Mouse (Mus musculus) neural tube, embryonic 11.5 days (tissue): ENCODE results near the gene 4933407L21Rik. TPM values are rescaled to one million over a fixed set of nuclear protein-coding genes. Genes with fewer than 3 reads are reported as not detected.

Source experiments
- ATAC-seq: fragments of 200-750 bp; cut with Nextera tagmentation; 2 replicates; pipeline ENCODE4 v1.8.0; 2017; ENCODE audit warnings: moderate number of reproducible peaks, mild to moderate bottlenecking, moderate TSS enrichment, moderate library complexity; ENCODE audit not compliant: insufficient read depth, low FRiP score, low TSS enrichment
- DNase-seq: peaks from one replicate; pipeline ENCODE4 v3.0.0-alpha.2; 2015; ENCODE audit warnings: low spot score
- H3K27ac ChIP-seq: fragments of 300-500 bp; sonication (generic); 2 replicates; pipeline ENCODE4 v1.5.1; 2014; ENCODE audit warnings: low read depth, mild to moderate bottlenecking, low read length
- H3K27me3 ChIP-seq: fragments of 300-500 bp; sonication (generic); 2 replicates; pipeline ENCODE4 v1.6.1; 2014; ENCODE audit warnings: mild to moderate bottlenecking, low read length, mixed read lengths; ENCODE audit not compliant: control insufficient read depth, insufficient read depth
- H3K36me3 ChIP-seq: fragments of 300-500 bp; sonication (generic); 2 replicates; pipeline ENCODE4 v1.6.1; 2014; ENCODE audit warnings: mild to moderate bottlenecking, low read length, moderate library complexity, mixed read lengths; ENCODE audit not compliant: control insufficient read depth, insufficient read depth
- H3K4me1 ChIP-seq: fragments of 300-500 bp; sonication (generic); 2 replicates; pipeline ENCODE4 v1.6.1; 2014; ENCODE audit warnings: low read length, mixed read lengths; ENCODE audit not compliant: control insufficient read depth, insufficient read depth
- H3K4me2 ChIP-seq: fragments of 300-500 bp; sonication (generic); 2 replicates; pipeline ENCODE4 v1.6.1; 2014; ENCODE audit warnings: low read depth, mild to moderate bottlenecking, moderate library complexity
- H3K4me3 ChIP-seq: fragments of 300-500 bp; sonication (generic); 2 replicates; pipeline ENCODE4 v1.5.1; 2014; ENCODE audit warnings: low read depth, low read length
- H3K9ac ChIP-seq: fragments of 300-500 bp; sonication (generic); 2 replicates; pipeline ENCODE4 v1.6.1; 2014; ENCODE audit warnings: mild to moderate bottlenecking, low read length
- H3K9me3 ChIP-seq: fragments of 300-500 bp; sonication (generic); 2 replicates; pipeline ENCODE4 v1.6.1; 2016; ENCODE audit warnings: low read length; ENCODE audit not compliant: control insufficient read depth
- WGBS: fragments of 180-500 bp; shearing (Covaris S2); extraction: QIAGEN DNeasy Blood & Tissue Kit; methylation state at CpG from one replicate; pipeline ENCODE4 v1.1.7; 2014; 5-methylcytosine and 5-hydroxymethylcytosine counted together
- polyA plus RNA-seq: library from polyadenylated mRNA; unstranded; fragments of >200 nt; fragmentation: Nextera tagmentation; extraction: Ambion mirVana; gene quantifications from 2 replicates; pipeline ENCODE4 v1.2.1, GENCODE M21; 2014

Gene 4933407L21Rik
- polyA plus RNA-seq, 1 experiment from 2014 or later: not detected

DNA sequence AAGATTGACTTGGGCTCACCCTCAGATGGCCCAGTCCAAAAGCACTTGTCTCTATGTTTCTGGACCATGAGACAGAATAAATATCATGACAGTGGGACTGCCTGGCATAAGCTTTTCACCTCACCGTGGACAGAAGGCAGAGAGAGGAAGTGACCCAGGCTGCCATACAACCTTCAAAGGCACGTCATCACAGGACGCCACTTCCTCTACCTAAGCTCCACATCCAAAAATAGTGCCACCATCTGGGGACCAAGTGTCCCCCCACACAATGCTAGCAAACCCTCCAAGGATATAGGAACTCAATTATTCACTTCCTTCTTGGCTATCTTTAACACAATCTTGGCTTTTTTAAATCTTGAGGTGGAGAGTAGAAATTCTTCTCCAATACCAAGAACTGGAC lies 33.8 kb downstream of the 4933407L21Rik start:
- no peak for ATAC-seq
- 88% methylated on average over 3 of the region's 3 CpGs for WGBS
- no peaks in the 10 kb centered on the region for H3K9me3 ChIP-seq
- H3K4me1 ChIP-seq: no peaks in the 10 kb centered on the region
- H3K36me3 ChIP-seq: no peaks in the 10 kb centered on the region
- no peak overlapping the region for H3K4me2 ChIP-seq
- DNase-seq: no peak
- H3K9ac ChIP-seq: no peak overlapping the region
- no peak overlapping the region for H3K27ac ChIP-seq
- H3K4me3 ChIP-seq: no peak overlapping the region
- H3K27me3 ChIP-seq: no peaks in the 10 kb centered on the region

DNA sequence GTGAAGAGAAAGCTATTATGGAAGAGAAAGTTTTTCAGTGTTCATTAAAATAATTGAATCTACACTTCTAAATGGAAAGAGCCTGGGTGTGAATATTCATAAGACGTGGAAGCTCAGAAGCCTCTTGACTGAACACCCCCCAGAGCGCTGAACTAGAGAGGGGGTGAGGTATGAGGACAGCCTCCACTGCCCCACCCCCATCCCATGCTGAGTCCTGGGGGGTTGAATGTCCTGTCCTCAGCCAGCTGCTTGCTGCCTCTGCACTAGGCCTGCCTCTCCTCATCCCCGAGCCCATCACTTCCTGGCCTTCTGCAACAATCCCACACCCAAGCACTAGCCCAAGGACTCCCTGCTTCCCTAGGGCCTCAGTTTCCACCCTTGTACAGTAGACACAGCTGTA lies 37.6 kb downstream of the 4933407L21Rik start:
- Histone ChIP-seq H3K36me3 (no peaks in the 10 kb centered on the region), H3K4me1 (no peaks in the 10 kb centered on the region), H3K27me3 (no peaks in the 10 kb centered on the region), H3K9ac (no peak overlapping the region), H3K4me2 (no peak overlapping the region), H3K4me3 (no peak overlapping the region), H3K9me3 (no peaks in the 10 kb centered on the region), H3K27ac (no peak overlapping the region)
- no peak for DNase-seq
- ATAC-seq: no peak
- 66% methylated on average over 3 of the region's 3 CpGs for WGBS

- WGBS: 86% methylated on average over 1 of the region's 1 CpGs
- ATAC-seq (no peak), DNase-seq (no peak)
- Histone ChIP-seq H3K4me3 (no peak overlapping the region), H3K9me3 (no peaks in the 10 kb centered on the region), H3K27me3 (no peaks in the 10 kb centered on the region), H3K4me1 (no peaks in the 10 kb centered on the region), H3K27ac (no peak overlapping the region), H3K9ac (no peak overlapping the region), H3K4me2 (no peak overlapping the region), H3K36me3 (no peaks in the 10 kb centered on the region)
These were observed 40.8 kb downstream of the 4933407L21Rik start for GRCm38 (mm10) chr1:85969081-85969480.

GRCm38 (mm10) chr1:85969519-85969918 lies 41.2 kb downstream of the 4933407L21Rik start:
- Histone ChIP-seq H3K9me3 (no peaks in the 10 kb centered on the region), H3K4me1 (no peaks in the 10 kb centered on the region), H3K27ac (no peak overlapping the region), H3K36me3 (no peaks in the 10 kb centered on the region), H3K4me2 (no peak overlapping the region), H3K4me3 (no peak overlapping the region), H3K27me3 (no peaks in the 10 kb centered on the region), H3K9ac (no peak overlapping the region)
- whole genome bisulfite sequencing: 79% methylated on average over 1 of the region's 1 CpGs
- DNase-seq (no peak), ATAC-seq (no peak)

DNA sequence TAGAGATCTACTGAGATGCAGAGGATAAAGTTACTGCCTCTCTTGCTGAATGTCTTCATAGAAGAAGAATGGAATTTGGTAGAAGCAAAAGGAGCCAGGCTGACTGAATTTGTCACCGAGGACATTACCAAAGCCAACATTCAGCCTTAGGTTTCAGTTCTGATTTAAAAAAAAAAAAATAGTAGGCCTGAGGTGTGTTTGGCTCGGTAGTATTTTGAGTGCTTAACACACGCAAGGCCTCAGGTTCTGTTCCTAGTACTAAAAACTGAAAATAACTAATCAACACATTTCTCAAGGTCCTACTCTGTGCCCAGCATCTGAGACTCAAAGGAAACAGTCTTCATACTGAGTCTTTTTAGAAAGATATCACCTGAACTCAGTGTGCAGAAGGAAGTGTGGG lies 42.8 kb downstream of the 4933407L21Rik start:
- H3K4me2 ChIP-seq: no peak overlapping the region
- no peak overlapping the region for H3K9ac ChIP-seq
- no peaks in the 10 kb centered on the region for H3K36me3 ChIP-seq
- WGBS: 90% methylated on average over 3 of the region's 3 CpGs
- DNase-seq: no peak
- no peak for ATAC-seq
- H3K27me3 ChIP-seq: no peaks in the 10 kb centered on the region
- H3K4me3 ChIP-seq: no peak overlapping the region
- H3K4me1 ChIP-seq: no peaks in the 10 kb centered on the region
- no peak overlapping the region for H3K27ac ChIP-seq
- H3K9me3 ChIP-seq: no peaks in the 10 kb centered on the region

DNA sequence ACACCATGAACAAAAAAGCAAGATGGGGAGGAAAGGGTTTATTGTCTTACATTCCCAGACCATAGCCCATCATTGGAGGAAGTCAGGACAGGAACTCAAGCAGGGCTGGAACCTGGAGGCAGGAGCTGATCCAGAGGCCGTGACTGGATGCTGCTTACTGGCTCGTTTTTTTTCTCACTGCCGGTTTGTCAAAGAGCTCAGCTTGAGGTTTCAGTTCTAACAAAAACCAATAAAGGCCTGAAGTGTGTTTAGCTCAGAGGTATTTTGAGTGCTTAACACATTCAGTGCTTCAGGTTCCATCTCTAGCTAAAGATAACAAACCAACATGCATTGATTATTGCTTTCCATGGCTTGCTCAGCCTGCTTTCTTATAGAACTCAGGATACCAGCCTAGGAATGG lies 44.1 kb downstream of the 4933407L21Rik start:
- H3K4me3 ChIP-seq: no peak overlapping the region

DNA sequence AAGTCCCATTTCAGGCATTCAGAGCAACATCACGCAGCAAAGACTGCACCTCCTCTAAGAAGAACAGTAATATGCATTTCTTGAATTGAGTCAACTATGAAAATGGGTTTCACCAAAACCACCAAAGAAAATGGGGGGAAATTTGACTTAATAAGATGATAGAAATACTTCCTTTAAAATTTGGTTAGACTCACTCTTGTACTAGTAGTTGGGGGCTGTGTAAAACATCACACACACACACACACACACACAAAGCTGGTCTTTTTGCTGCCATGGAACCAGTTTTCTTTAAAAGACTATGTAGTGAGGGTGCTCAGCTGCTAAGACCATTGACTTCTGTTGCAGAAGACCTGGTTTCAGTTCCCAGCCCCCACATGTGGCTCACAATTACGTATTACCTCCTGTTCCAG lies 45.2 kb downstream of the 4933407L21Rik start:
- Histone ChIP-seq H3K4me3 (no peak overlapping the region), H3K4me2 (no peak overlapping the region), H3K36me3 (no peaks in the 10 kb centered on the region), H3K27me3 (no peaks in the 10 kb centered on the region), H3K9me3 (no peaks in the 10 kb centered on the region), H3K9ac (no peak overlapping the region), H3K4me1 (no peaks in the 10 kb centered on the region), H3K27ac (no peak overlapping the region)
- 93% methylated on average over 2 of the region's 2 CpGs for WGBS
- no peak for DNase-seq
- ATAC-seq: no peak

More for the DNA sequence above, 44.1 kb downstream of the 4933407L21Rik start:
- WGBS: 68% methylated on average over 3 of the region's 3 CpGs
- no peak for DNase-seq
- no peaks in the 10 kb centered on the region for H3K36me3 ChIP-seq
- no peak for ATAC-seq
- no peak overlapping the region for H3K4me2 ChIP-seq
- no peaks in the 10 kb centered on the region for H3K4me1 ChIP-seq
- H3K27me3 ChIP-seq: no peaks in the 10 kb centered on the region
- no peak overlapping the region for H3K27ac ChIP-seq
- no peak overlapping the region for H3K9ac ChIP-seq
- H3K9me3 ChIP-seq: no peaks in the 10 kb centered on the region

GRCm38 (mm10) chr1:85977709-85978108 lies 49.4 kb downstream of the 4933407L21Rik start:
- Histone ChIP-seq H3K36me3 (no peaks in the 10 kb centered on the region), H3K9ac (no peak overlapping the region), H3K4me3 (no peak overlapping the region), H3K27me3 (no peaks in the 10 kb centered on the region), H3K9me3 (no peaks in the 10 kb centered on the region), H3K4me2 (no peak overlapping the region), H3K27ac (no peak overlapping the region), H3K4me1 (no peaks in the 10 kb centered on the region)
- DNase-seq: no peak
- WGBS: 86% methylated on average over 3 of the region's 3 CpGs
- ATAC-seq: no peak

DNA sequence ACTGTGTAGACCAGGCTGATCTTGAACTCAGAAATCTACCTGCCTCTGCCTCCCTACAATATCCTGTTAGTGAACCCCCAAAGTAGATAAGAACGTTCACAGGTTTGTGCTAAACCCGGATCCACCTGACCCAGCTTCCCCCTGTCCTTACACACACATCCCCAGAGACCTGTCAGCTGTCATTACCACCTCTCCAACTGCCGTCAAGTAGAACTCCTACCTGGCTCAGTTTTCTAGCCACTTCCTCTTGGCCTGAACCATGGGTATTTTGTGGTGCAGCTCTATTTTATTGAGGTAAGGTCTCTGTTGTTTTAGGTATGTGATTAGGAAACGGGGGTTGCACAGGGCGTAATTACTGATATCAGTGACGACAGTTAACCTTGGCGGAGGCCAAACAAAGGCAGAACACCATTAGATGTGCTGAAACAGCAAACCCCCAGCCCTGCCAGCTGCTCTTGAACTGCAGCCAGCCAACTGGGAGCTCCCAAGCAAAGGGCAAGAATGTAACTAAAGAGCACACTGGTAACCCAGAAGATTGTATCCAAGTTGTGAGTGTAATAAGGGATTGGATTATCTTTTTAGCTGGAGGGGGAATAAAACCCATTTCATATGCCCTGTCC lies 53.6 kb downstream of the 4933407L21Rik start:
- Histone ChIP-seq H3K4me3 (no peak overlapping the region), H3K27ac (no peak overlapping the region), H3K4me1 (no peaks in the 10 kb centered on the region), H3K27me3 (no peaks in the 10 kb centered on the region), H3K9ac (no peak overlapping the region), H3K36me3 (no peaks in the 10 kb centered on the region), H3K9me3 (no peaks in the 10 kb centered on the region), H3K4me2 (no peak overlapping the region)
- 81% methylated on average over 7 of the region's 7 CpGs for WGBS
- no peak for DNase-seq
- ATAC-seq: no peak
